Mouse (Mus musculus): ENCODE measurements around the gene Paqr7.

The Paqr7 gene

DNA sequence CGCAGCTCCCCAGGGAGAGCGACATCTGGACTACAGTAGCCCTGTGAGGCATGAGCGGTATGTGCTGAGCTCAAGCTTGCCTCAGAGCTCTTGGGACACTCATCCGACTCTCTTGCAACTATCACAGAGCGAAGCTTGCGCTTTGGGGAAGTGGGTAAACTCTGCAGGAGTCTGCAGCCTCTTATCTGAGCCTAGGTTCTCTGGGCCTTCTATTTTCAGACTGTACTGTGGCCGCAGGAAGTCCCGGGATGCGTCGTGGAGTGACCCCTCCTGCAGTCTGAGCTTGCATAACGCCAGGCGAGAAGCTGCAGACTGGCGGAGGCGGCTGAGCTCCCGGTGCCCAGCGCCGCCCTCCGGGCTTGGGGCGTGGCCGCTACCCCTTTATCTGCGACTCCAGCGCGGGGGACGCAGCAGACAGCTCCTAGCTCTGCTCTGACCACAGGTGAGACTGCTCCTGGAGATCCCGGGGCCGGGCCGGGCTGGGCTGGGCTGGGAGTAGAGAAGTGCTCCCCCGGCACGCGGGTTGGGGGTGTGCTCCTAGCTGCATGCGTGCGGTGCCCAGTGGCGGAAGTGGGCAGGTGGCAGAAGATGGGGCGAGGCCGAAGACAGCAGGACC is at the start of gene Paqr7:
Paqr7 (plus strand) TSS at position 103 of the 616 bp plus-strand sequence.
- peak; percentile 77 for ATAC-seq (ENCODE audit: insufficient number of reproducible peaks, low FRiP score, low TSS enrichment)

DNA sequence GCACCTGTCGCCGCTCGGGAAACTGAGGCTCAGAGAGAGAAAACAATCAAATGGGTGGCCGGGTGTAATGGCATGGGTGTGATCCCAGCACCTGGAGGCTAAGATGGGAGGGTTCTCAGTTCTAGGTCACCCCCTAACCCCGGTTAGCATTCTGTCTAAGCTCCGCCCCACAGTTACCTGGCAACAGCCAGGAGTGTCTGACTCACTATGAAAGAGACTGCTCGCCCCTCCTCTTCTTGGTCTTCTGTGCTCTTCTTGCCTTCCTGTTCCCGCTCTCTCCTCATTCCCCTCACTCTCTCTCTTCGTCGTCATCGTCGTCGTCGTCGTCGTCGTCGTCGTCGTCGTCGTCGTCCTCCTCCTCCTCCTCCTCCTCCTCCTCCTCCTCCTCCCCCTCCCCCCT is 48.5 kb upstream of the Paqr7 start:
- ATAC-seq (ENCODE audit: insufficient number of reproducible peaks, low FRiP score, low TSS enrichment), result no peak

DNA sequence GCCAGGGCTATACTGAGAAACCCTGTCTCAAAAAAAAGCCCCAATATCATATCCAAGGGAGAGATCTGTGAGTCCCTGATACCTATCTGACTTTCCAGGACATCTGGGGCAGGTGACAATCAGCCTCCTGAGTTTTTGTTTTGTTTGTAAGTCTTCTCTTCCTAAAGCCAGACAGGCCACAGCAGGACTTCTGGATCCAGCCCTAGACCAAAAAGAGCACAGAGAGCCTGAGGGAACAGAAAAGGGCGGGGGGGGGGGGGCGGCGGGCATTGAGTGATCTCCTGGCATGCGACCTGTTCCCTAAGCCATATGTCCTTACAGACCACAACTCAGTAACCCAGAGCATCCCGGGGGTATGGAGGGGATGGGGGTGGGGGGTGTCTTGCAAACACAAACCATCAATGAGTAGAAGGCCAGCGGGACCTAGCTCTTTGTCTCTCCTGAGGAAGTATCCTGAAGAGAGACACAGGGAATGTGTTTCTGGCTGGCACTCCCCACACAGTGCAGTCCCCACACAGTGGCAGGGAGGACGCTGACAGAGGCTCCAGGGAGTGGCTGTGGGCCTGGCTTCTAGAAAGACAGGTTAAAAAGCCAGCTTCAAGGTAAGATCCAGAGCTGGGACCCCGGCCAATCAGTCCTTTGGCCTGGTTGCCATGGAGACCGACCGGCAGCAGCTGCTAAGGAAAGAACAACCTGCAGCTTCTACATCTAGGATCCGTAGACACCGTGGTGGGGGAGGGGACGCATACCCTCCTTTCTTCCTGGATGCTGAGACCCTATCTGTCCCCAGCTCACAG is 46.7 kb upstream of the Paqr7 start:
- ATAC-seq (ENCODE audit: insufficient number of reproducible peaks, low FRiP score, low TSS enrichment), result peak; percentile 59; the same call in 1 of the 2 replicates

DNA sequence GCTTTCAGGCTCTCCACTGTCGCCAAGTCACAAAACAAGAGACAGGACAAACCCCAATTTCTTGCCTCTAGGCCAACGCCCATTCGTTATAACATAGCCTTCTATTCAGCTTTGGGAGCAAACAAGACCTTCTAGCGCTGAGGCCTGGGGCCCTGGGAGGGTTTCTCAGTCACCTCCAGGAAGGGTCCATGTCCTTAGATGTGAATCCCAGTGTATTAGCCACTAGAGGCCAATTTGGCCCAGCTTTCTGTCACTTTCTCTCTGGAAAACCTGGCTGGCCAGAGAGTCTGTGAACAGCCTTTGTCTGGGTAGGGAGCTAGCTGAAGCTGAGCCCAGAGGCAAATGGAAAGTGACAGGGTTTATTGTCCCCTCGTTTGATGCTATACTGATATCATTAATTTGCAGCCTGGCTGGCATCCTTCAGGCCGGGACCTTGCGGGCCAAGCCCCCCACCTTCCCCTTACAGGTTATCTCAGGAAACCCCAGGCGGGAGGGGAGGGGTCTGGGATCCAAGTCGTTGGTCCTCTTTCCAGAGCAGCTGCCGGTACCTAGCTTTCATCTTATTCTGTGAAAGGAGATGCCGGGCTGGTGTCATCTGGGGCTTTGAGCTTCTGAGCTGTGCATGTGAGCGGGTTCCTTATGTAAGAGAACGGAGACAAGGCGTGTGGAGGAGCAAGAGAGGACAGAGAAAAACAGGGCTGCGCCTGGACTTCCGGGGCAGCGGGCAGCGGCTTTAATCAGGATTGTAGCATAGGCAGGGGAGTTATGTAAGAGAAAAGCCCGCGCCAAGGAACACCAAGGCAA is 45.9 kb upstream of the Paqr7 start:
- ATAC-seq (ENCODE audit: insufficient number of reproducible peaks, low FRiP score, low TSS enrichment), result peak; percentile 54; the same call in 1 of the 2 replicates

DNA sequence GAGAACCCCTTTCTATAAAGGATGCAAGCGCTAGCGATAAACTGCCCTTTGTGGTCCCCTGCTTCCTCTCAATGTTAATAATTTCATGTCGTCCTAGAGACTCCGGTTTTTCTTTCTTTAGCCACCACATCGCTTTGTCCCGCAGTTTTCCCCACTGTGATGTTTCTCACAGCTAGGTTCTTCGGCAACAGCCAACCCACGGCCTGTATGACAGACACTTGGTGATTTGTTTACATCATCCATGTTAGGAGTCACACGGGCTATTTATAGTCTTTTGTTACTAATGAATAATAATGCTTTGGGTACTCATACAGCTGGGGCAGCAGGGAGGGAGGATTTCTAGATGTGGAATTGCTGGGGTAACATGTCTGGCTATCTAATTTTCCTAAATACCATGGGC is 45.0 kb upstream of the Paqr7 start:
- no peak for ATAC-seq (ENCODE audit: insufficient number of reproducible peaks, low FRiP score, low TSS enrichment)

DNA sequence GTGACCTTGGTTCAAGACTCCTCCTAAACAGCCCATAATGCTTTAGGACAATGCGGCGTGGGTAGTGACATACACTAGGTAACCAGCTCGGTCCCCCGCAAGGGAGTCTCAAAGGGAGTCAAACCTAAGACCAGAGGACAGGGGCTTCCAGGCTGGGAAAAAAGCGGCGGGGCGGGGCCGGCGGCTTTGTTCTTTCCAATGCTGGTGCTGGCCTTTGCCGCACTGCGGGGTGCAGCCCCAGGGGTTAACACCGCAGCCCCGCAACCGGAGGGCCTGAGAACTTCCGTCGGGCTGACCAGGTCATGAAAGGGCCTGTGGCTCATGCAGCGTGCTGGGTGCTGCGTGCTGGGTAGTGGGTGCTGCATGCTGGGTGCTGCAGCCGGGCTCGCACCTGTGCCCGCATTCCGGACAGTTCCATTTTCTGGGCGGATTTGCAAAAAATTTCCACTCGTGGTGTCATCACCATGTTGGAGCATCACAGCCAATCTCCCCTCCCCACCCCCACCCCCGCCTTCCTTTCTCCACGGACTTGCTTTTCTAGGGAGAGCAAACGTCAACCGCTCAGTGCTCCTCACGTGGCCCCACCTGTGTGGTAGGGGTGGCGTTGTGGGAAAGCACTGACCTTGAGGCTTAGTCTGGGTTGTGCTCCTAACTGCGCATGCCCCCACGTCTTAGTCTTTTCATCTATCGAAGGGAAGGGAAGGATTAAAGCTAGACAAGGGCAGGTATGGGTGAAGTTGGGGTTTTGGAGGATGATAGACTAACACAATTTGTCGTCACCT is 42.7 kb upstream of the Paqr7 start:
- no peak for ATAC-seq (ENCODE audit: insufficient number of reproducible peaks, low FRiP score, low TSS enrichment)

DNA sequence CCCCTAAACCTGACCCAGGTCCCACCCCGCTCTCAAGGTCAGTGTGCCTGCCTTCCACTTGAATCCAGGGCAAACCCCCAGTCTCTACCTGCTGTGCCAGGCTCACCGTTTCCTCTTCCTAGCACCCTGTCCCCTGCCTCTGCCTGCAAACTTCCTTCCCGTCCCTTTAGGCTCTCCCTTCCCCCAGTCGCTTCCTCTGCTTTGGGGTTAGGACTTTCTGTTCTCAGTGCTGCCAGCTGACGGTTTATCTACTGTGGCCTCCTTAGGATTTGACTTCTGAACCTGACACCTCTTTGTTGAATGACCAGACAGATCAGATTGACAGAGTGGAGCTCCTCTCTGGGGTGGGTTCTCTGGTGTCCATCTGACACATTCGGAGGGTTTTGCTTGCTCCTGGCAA is 41.2 kb upstream of the Paqr7 start:
- no peak for ATAC-seq (ENCODE audit: insufficient number of reproducible peaks, low FRiP score, low TSS enrichment)

DNA sequence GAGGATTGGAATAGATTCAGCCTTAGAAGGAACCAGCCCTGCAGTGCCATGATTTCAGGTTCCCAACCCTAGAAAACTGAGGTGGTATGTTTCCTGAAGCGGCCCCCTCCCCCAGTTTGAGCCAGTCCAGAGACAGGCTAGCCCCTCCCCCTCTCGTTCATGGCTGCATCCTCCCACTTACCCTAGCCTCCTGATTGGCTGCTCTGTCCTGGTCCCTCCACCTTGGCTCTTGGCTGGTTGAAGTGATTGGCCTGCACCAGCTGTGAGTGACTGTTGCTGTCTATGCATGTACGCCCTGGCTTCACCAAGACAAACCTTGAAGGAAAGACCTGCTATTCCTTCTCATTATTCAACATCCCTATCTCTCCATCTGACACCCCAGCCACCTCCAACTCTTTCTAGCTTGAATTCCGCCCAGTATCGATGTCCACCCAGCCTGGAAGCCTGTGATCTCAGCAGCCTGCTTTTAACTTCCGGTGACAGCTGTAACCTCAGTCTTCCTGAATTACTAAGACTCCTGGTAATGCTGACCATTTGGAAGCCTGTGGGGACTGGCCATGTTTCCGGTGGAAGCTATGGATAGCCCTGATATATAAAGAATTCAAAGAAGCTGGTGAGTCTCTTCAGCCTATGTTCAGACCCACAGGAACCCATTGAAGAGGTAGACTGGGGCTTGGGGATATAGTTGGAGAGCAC is 39.2 kb upstream of the Paqr7 start:
- no peak for ATAC-seq (ENCODE audit: insufficient number of reproducible peaks, low FRiP score, low TSS enrichment)

DNA sequence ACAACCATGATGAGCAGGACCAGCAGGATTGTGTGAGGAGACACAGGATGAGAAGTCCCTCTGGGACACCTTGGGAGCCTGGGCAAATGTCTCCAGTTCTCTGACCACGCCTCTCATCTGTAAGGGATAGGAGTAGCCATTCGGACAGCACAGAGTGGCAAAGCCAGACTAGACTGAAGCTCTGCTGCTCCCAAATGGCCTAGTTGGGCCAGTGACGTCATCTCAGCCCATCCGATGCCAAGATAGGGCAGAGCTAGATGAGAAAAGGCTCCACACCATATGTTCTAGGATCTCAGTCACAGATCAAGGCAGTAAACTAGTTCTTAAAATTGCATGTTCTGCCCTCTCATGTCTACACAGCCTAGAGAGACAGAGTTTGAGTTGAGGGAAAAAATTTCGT is 37.6 kb upstream of the Paqr7 start:
- peak; percentile 88 for ATAC-seq (ENCODE audit: insufficient number of reproducible peaks, low FRiP score, low TSS enrichment)

DNA sequence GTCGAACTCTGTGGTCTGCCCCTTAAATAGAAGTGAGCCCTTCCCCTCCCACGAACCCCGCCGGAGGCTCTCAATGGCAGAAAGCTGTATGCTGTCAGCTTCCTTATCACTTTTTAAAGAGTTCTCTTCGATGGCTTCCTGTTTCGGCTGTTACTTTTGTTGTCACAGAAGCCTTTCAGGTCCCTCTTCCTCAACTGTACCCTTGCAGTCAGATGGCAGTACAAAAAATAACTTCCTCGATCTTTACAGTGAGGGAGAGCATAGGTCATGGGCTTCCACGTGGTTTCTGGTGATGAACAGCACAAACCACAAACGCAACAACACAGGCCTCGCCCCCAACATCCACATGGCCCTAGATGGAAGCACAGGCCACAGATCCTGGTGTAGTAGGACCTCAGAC is 36.2 kb upstream of the Paqr7 start:
- no peak for ATAC-seq (ENCODE audit: insufficient number of reproducible peaks, low FRiP score, low TSS enrichment)

DNA sequence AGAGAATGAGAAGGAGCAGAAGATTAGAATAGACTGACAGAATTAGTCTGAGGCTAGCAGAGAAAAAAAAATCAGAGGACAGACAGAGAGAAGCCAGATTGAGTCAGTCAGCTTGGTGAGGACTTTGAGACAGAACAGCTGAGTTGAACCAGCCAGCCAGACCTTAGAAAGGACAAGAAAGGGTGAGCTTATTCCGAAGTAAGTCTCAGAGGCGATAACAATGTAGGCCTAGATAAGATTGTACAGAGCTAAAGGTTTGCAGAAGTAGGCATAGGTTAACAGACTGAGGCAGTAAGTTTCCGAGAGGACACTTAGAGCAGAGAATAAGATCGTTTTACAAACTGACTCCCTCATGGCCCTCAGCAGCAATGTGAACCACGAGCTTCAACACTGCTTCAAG is 35.2 kb upstream of the Paqr7 start:
- no peak for ATAC-seq (ENCODE audit: insufficient number of reproducible peaks, low FRiP score, low TSS enrichment)

DNA sequence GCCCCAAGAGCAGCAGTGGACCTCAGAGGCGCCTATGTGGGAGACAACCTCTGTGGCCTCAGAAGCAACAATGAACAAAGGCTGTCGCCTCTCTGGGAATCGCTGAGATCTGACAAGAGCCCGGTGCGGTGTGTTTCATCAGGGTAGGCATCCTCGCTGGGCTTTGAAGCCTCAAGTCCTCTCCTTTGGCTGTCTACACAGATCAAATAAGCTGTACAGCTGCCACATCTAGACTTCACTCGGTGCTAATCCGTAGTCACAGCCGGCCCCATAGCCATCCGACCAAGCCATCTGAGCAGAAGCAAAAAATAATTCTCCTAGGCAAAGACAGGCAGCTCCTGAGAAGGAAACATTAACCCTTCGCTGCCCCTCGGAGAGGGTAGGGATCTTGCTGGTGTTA is 30.7 kb upstream of the Paqr7 start:
- ATAC-seq (ENCODE audit: insufficient number of reproducible peaks, low FRiP score, low TSS enrichment), result no peak

DNA sequence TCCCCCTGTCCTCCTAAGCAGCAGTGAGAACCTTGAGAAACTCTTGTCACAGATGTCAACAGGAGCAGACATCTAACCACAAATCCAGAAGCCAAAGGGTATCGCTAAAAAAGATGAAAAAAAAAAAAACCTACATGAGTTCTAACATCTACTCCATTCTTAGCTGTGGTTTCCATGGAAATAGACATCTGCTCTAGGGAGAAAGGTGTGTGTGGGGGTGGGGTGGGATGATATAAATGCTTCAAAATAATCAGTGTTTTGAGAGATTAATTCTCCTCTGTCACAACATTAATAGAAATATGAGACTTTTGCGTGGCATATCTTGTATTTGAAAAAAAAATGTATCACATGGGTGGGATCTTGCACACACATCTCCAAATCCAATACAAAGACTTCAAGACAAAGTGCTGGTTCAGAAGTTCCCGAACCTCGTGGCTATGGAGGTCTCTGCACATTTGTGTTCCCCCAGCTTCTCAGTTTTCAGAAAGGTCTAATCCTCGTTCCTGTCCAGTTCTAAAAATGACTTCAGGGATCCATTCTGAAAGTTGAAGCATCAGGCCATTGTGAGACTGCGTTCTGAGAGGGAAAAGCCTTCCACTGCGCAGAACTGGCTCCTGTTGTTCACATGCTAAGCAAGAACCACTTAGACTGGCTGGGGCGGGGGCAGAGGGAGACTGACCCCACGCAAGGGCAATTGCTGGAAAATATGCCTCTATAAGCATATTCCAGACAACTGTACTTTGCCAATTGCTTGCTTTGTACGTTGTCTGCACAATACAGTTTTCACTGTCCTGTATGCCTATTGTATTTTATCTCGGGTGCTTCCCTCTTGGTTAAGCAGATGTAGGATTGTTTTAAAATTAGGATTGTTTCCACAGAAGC is 29.9 kb upstream of the Paqr7 start:
- ATAC-seq (ENCODE audit: insufficient number of reproducible peaks, low FRiP score, low TSS enrichment), result no peak

DNA sequence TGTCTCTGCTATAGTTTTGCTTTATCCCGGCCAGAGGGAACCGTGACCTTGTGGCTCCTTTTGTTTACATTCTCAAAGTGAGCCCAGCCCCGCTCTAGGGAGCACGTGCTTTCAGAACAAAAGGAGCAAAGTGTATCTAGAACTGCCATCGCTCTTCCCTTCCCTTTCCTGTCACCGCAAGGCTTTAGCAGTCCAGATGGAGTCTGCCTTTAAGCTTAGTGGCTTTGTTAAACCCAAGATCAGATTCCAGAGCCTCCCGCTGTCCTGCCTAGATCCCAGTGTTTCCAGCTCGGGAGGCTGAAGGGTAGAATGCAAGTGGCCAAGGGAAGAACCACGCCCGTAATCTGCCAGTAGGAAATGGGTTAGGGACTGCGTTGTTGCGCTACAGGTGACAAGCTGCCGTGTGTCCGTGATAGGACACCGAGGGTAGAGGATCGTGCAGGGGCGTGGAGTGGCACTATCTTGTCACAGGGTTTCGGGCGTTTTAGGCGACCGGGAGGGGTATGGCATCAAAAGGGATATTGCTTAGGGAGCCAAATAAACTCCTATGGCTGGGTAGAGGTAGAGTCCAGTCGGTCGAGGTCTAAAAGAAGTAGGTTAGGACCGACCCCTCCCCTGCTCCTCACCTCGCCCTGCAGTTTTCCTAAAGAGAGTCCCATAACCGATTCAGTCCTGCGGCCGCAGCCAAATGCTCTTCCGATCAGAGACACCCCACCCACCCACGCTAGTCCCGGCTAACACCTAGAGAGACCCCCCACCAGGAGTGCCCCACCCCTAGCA is 28.9 kb upstream of the Paqr7 start:
- ATAC-seq (ENCODE audit: insufficient number of reproducible peaks, low FRiP score, low TSS enrichment), result peak; percentile 7; the same call in 1 of the 2 replicates

DNA sequence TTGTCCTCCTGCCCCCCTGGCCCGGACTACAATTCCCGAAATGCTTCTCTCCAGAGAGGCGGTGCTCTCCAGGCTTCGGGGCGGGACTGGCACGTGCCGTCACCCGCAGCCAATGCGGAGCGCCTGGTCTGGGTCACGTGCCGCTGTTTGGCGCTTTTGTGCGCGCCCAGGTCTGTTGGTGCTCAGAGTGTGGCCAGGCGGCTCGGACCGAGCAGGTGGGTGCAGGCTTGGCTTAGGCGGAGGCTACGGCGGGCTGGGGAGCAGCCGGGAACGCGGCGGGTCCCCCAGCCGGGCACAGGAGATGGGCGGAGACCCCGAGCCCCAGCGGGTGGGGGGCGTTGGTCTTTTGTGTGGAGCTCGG is 28.3 kb upstream of the Paqr7 start, which contains the start of gene Stmn1:
Stmn1 (plus strand) TSS at position 106 of the 361 bp plus-strand sequence.
- ATAC-seq (ENCODE audit: insufficient number of reproducible peaks, low FRiP score, low TSS enrichment), result peak; percentile 93

DNA sequence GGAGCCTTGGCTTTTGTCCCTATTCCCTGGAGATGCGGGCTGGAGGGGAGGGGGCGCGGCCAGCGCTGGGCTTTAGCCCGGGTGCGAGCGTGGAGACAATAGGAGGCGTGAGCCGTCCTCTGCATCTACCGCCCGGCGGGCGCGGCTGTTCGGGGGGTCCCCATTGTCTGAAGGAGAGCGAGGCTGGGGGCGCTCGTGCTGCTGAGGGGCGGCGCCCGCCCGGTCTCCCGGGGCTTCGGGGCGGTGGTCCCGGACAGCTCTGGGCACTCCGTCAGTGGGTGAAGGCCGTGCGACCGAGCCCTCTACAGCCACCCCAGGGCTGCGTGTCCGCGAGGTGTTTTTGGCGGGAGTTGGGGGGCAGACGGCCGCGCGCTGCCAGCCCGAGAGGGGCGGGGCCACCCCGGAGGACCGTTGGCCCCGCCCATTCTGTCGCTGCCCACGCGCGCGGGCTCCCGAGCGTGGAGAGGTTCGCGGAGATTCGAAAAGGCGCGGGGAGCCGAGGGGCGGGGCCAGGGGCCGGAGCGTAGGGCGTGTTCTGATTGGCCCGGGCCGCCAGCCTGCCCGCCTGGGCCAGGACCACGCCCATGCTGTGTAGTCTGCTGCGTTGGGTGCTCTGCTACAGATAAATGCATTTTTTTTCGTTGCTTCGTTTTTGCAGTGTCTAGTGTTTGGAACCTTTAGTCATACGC is 27.8 kb upstream of the Paqr7 start:
- peak; percentile 84 for ATAC-seq (ENCODE audit: insufficient number of reproducible peaks, low FRiP score, low TSS enrichment)

DNA sequence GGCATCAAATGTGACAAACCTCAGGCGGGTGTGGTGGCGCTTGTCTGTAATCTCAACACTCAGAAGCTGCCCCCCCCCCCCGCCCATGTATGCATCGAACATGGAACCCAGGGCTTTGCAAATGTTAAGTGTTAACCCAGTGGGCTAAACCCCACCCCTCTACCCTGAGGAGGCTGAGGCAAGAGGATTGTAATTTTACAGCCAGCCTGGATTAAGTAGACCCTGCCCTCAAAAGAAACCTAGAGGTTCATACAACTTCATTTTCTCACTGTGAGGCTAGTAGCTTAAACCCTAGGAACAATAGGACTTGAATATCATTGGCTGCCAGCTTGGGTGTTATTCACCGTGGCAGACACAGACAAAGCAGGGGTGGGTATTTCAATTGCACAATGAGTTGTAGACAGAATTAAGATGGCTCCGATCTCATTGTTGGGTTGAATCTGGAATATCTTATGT is 27.1 kb upstream of the Paqr7 start:
- ATAC-seq (ENCODE audit: insufficient number of reproducible peaks, low FRiP score, low TSS enrichment), result no peak
